Mouse (Mus musculus) liver, embryonic 14.5 days (tissue): ENCODE data around the gene Dusp6.

Source experiments
- CTCF ChIP-seq: IDR thresholded peaks from 2 replicates; pipeline ENCODE4 v1.5.1; 2016; ENCODE audit warnings: antibody characterized with exemption, low read depth, control low read depth
- EP300 ChIP-seq: IDR thresholded peaks from 2 replicates; pipeline ENCODE4 v1.6.1; 2016; ENCODE audit warnings: antibody characterized with exemption, low read depth

DNA sequence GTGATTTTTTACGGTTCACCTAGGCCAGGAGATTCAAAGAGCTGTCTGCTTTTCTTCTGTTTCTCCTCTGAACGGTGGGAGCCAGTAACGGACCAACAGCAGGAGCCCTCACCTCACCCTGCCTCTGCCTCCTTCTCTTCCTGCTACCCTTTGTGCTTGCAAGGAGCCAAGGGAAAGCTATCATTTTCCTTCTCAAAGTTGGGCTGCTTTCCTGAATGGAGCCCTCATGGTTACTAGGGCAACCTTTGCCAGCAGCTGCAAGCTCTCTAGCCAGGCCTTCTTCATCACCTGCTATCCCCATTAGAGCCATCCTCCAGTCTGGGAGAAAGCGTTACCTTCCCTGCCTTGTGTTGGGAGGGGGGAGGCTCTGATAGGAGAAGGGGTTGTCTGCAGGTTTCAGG, 6.3 kb downstream of the Dusp6 start:
- no peak for TF ChIP-seq CTCF
- TF ChIP-seq EP300, result no peak
